Mouse (Mus musculus) hindbrain, embryonic 10.5 days (tissue): ENCODE measurements around the gene Sfxn2. TPM values are rescaled to one million over a fixed set of nuclear protein-coding genes. Genes with fewer than 3 reads are reported as not detected.

Experiments used
- DNase-seq: peaks from one replicate; pipeline ENCODE4 v3.0.0-alpha.2; 2017; ENCODE audit warnings: low spot score
- H3K27ac ChIP-seq: fragments of 300-500 bp; sonication (generic); 2 replicates; pipeline ENCODE4 v1.5.1; 2016; ENCODE audit warnings: mild to moderate bottlenecking, moderate library complexity
- H3K27me3 ChIP-seq: fragments of 300-500 bp; sonication (generic); 2 replicates; pipeline ENCODE4 v1.6.1; 2016; ENCODE audit warnings: mild to moderate bottlenecking; ENCODE audit not compliant: poor library complexity, insufficient read depth, severe bottlenecking
- H3K36me3 ChIP-seq: fragments of 300-500 bp; sonication (generic); 2 replicates; pipeline ENCODE4 v1.6.1; 2016; ENCODE audit warnings: mild to moderate bottlenecking, moderate library complexity
- H3K4me1 ChIP-seq: fragments of 300-500 bp; sonication (generic); replicated peaks from 2 replicates; pipeline ENCODE4 v1.6.1; 2016; ENCODE audit warnings: mild to moderate bottlenecking
- H3K4me3 ChIP-seq: fragments of 300-500 bp; sonication (generic); 2 replicates; pipeline ENCODE4 v1.5.1; 2016; ENCODE audit warnings: mild to moderate bottlenecking, moderate library complexity
- H3K9me3 ChIP-seq: fragments of 300-500 bp; sonication (generic); 2 replicates; pipeline ENCODE4 v1.6.1; 2016; ENCODE audit warnings: mild to moderate bottlenecking, moderate library complexity
- WGBS: fragments of 180-500 bp; shearing (Covaris S2); methylation state at CpG from one replicate; pipeline ENCODE4 v1.1.7; 2016; 5-methylcytosine and 5-hydroxymethylcytosine counted together
- polyA plus RNA-seq: library from polyadenylated mRNA; unstranded; fragments of >200 nt; fragmentation: Nextera tagmentation; extraction: Ambion mirVana; gene quantifications from 2 replicates; pipeline ENCODE4 v1.2.1, GENCODE M21; 2016

Sfxn2 gene
- polyA plus RNA-seq, 1 experiment from 2014 or later = 12.9 TPM

GRCm38 (mm10) chr19:46587823-46588508 is 14.8 kb downstream of the Sfxn2 start:
- H3K4me1 ChIP-seq = no peaks in the 10 kb centered on the region
- no peaks in the 10 kb centered on the region for H3K9me3 ChIP-seq
- 60% methylated on average over 13 of the region's 13 CpGs for WGBS
- no peak overlapping the region for H3K27ac ChIP-seq
- H3K27me3 ChIP-seq = no peaks in the 10 kb centered on the region
- peaks cover 72% of the 10 kb centered on the region for H3K36me3 ChIP-seq
- DNase-seq = peak; percentile 86
- no peak overlapping the region for H3K4me3 ChIP-seq

GRCm38 (mm10) chr19:46591575-46591974 is 18.4 kb downstream of the Sfxn2 start:
- H3K9me3 ChIP-seq = no peaks in the 10 kb centered on the region
- peaks cover 93% of the 10 kb centered on the region for H3K36me3 ChIP-seq
- WGBS = 90% methylated on average over 6 of the region's 6 CpGs
- H3K27me3 ChIP-seq = no peaks in the 10 kb centered on the region
- no peaks in the 10 kb centered on the region for H3K4me1 ChIP-seq
- H3K27ac ChIP-seq = no peak overlapping the region
- no peak overlapping the region for H3K4me3 ChIP-seq
- no peak for DNase-seq

- DNase-seq = no peak
- no peaks in the 10 kb centered on the region for H3K27me3 ChIP-seq
- no peaks in the 10 kb centered on the region for H3K9me3 ChIP-seq
- H3K36me3 ChIP-seq = peaks cover 84% of the 10 kb centered on the region
- H3K4me3 ChIP-seq = no peak overlapping the region
- peaks cover under 1% of the 10 kb centered on the region; the same call in 1 of the 2 replicates for H3K4me1 ChIP-seq
- H3K27ac ChIP-seq = no peak overlapping the region
- 96% methylated on average over 9 of the region's 9 CpGs for WGBS
These were observed 19.7 kb downstream of the Sfxn2 start for GRCm38 (mm10) chr19:46592751-46593439.

GRCm38 (mm10) chr19:46598187-46598586 is 25.0 kb downstream of the Sfxn2 start:
- no peaks in the 10 kb centered on the region for H3K27me3 ChIP-seq
- no peaks in the 10 kb centered on the region for H3K9me3 ChIP-seq
- H3K36me3 ChIP-seq = peaks cover 50% of the 10 kb centered on the region
- DNase-seq = no peak
- WGBS = 83% methylated on average over 4 of the region's 4 CpGs
- peak overlapping the region; percentile 89 for H3K27ac ChIP-seq
- peaks cover 25% of the 10 kb centered on the region for H3K4me1 ChIP-seq
- peak overlapping the region; percentile 97 for H3K4me3 ChIP-seq

GRCm38 (mm10) chr19:46598720-46599252 is 25.6 kb downstream of the Sfxn2 start, which contains the start of gene Wbp1l:
TSS of gene Wbp1l (plus strand) at chr19:46599084.
- no peaks in the 10 kb centered on the region for H3K27me3 ChIP-seq
- H3K4me1 ChIP-seq = peaks cover 25% of the 10 kb centered on the region
- H3K36me3 ChIP-seq = peaks cover 50% of the 10 kb centered on the region
- under 1% methylated on average over 22 of the region's 22 CpGs for WGBS
- peak; percentile 98 for DNase-seq
- no peaks in the 10 kb centered on the region for H3K9me3 ChIP-seq
- peak within 1 kb of the TSS; percentile 97 for H3K4me3 ChIP-seq
- H3K27ac ChIP-seq = peak within 1 kb of the TSS; percentile 89

- no peak for DNase-seq
- Histone ChIP-seq H3K36me3 (peaks cover 52% of the 10 kb centered on the region), H3K4me3 (peak overlapping the region; percentile 97), H3K27ac (peak overlapping the region; percentile 89), H3K27me3 (no peaks in the 10 kb centered on the region), H3K9me3 (no peaks in the 10 kb centered on the region), H3K4me1 (peaks cover 25% of the 10 kb centered on the region)
- 27% methylated on average over 22 of the region's 22 CpGs for WGBS
These were observed 26.5 kb downstream of the Sfxn2 start for GRCm38 (mm10) chr19:46599375-46600256.

GRCm38 (mm10) chr19:46600371-46600770 is 27.2 kb downstream of the Sfxn2 start:
- peak overlapping the region; percentile 97 for H3K4me3 ChIP-seq
- 83% methylated on average over 4 of the region's 4 CpGs for WGBS
- H3K9me3 ChIP-seq = no peaks in the 10 kb centered on the region
- peaks cover 25% of the 10 kb centered on the region for H3K4me1 ChIP-seq
- DNase-seq = no peak
- H3K36me3 ChIP-seq = peaks cover 49% of the 10 kb centered on the region
- H3K27ac ChIP-seq = no peak overlapping the region
- H3K27me3 ChIP-seq = no peaks in the 10 kb centered on the region

- peaks cover 25% of the 10 kb centered on the region for H3K4me1 ChIP-seq
- H3K4me3 ChIP-seq = no peak overlapping the region
- 89% methylated on average over 14 of the region's 14 CpGs for WGBS
- no peaks in the 10 kb centered on the region for H3K27me3 ChIP-seq
- DNase-seq = no peak
- H3K27ac ChIP-seq = no peak overlapping the region
- peaks cover 48% of the 10 kb centered on the region for H3K36me3 ChIP-seq
- H3K9me3 ChIP-seq = no peaks in the 10 kb centered on the region
These were observed 28.3 kb downstream of the Sfxn2 start for GRCm38 (mm10) chr19:46601491-46601890.

GRCm38 (mm10) chr19:46602406-46602805 is 29.2 kb downstream of the Sfxn2 start:
- WGBS = 92% methylated on average over 4 of the region's 4 CpGs
- no peaks in the 10 kb centered on the region for H3K27me3 ChIP-seq
- no peak for DNase-seq
- H3K4me3 ChIP-seq = no peak overlapping the region
- peaks cover 25% of the 10 kb centered on the region for H3K4me1 ChIP-seq
- no peaks in the 10 kb centered on the region for H3K9me3 ChIP-seq
- no peak overlapping the region for H3K27ac ChIP-seq
- H3K36me3 ChIP-seq = peaks cover 55% of the 10 kb centered on the region

GRCm38 (mm10) chr19:46606718-46607117 is 33.6 kb downstream of the Sfxn2 start:
- Histone ChIP-seq H3K4me3 (no peak overlapping the region), H3K9me3 (no peaks in the 10 kb centered on the region), H3K27me3 (no peaks in the 10 kb centered on the region), H3K4me1 (peaks cover 11% of the 10 kb centered on the region), H3K27ac (no peak overlapping the region), H3K36me3 (peaks cover 73% of the 10 kb centered on the region)
- 94% methylated on average over 13 of the region's 13 CpGs for WGBS
- DNase-seq = no peak

- no peak overlapping the region for H3K4me3 ChIP-seq
- DNase-seq = no peak
- H3K27ac ChIP-seq = no peak overlapping the region
- H3K4me1 ChIP-seq = peaks cover 11% of the 10 kb centered on the region
- no peaks in the 10 kb centered on the region for H3K9me3 ChIP-seq
- 77% methylated on average over 7 of the region's 7 CpGs for WGBS
- no peaks in the 10 kb centered on the region for H3K27me3 ChIP-seq
- peaks cover 73% of the 10 kb centered on the region for H3K36me3 ChIP-seq
These were observed 34.3 kb downstream of the Sfxn2 start for GRCm38 (mm10) chr19:46607424-46607823.

GRCm38 (mm10) chr19:46608158-46608557 is 35.0 kb downstream of the Sfxn2 start:
- peaks cover 74% of the 10 kb centered on the region for H3K36me3 ChIP-seq
- no peaks in the 10 kb centered on the region for H3K9me3 ChIP-seq
- H3K4me1 ChIP-seq = peaks cover 11% of the 10 kb centered on the region
- no peak for DNase-seq
- 98% methylated on average over 7 of the region's 7 CpGs for WGBS
- H3K27ac ChIP-seq = no peak overlapping the region
- H3K4me3 ChIP-seq = no peak overlapping the region
- H3K27me3 ChIP-seq = no peaks in the 10 kb centered on the region
